ENCODE assay signal across 9 mouse cellular contexts in the genomic region with DNA sequence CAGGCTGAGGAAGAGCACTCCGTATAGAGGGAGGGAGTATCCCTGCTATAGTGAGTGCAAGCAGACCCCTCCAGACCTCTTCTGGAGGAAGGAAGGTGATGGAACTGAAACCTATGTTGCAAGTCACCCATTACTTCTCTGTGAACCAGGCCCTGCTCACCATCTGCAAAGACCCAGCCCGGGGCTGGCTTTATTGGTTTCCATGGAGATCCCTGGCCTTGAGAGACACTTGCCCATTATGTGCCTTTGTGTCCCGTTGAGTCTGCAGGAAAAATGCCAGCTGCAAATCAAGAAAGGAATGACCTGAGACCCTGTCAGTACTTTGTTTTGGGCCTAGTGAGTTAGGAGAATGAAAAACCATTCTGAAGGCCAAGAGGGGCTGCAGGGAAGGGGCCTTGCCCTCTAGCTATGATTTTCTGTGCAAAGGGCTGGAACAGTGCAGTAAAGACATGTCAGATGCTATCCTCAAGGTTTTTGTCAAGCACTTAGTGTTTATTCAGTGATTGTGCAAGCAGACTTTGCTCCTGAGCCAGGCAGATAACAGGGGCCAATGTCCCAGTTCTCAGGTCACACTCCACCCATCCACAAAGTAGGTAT. TPM values are rescaled to one million over a fixed set of nuclear protein-coding genes. Genes with fewer than 3 reads are reported as not detected.
DNase-seq lines count a peak whose midpoint lies in the region; ATAC-seq and TF ChIP-seq lines count a peak whose summit lies in the region.
"Had no signal": no experiment of that assay in that cellular context is flagged by ENCODE, and none has a peak within 500 bp of the region (broad histone marks: within the 10 kb centered on the region; RNA-seq: fewer than 3 reads in every experiment).

No protein-coding gene starts in this region.

- no peak overlapping the region for H3K4me2 ChIP-seq in hindbrain, embryonic 15.5 days
- no peak overlapping the region for H3K4me2 ChIP-seq in midbrain, postnatal 0 days (ENCODE audit: low read depth, low read length, poor library complexity, severe bottlenecking)
- H3K4me2 ChIP-seq: lung, embryonic 15.5 days had no signal

- no peaks in the 10 kb centered on the region for H3K9me3 ChIP-seq in hindbrain, embryonic 15.5 days
- no peaks in the 10 kb centered on the region for H3K9me3 ChIP-seq in midbrain, postnatal 0 days (ENCODE audit: low read length)
- H3K9me3 ChIP-seq: lung, embryonic 15.5 days had no signal

- peaks cover 12% of the 10 kb centered on the region for H3K4me1 ChIP-seq in hindbrain, embryonic 15.5 days (replicated peaks)
- H3K4me1 ChIP-seq in midbrain, postnatal 0 days (ENCODE audit: insufficient read depth, low read length) = 0 out of 2 replicates have a peak, but pooled peaks cover 2% of the 10 kb centered on the region
- H3K4me1 ChIP-seq: lung, embryonic 15.5 days had no signal

- TF ChIP-seq CTCF in brain, embryonic 14.5 days (IDR thresholded peaks at IDR 0.05; ENCODE audit: borderline replicate concordance, extremely low read depth, insufficient read depth, insufficient read length) = no peak
- TF ChIP-seq CTCF in midbrain, postnatal 0 days (IDR thresholded peaks at IDR 0.05) = no peak

- WGBS in hindbrain, embryonic 15.5 days = 2% methylated on average over 3 of the region's 3 CpGs
- WGBS in midbrain, postnatal 0 days = 8% methylated on average over 3 of the region's 3 CpGs

- intact Hi-C loops in gastrocnemius, postnatal 36 days (cut with DNase I) = no loop called here

- no peak overlapping the region for H3K4me3 ChIP-seq in hindbrain, embryonic 15.5 days
- H3K4me3 ChIP-seq in midbrain, postnatal 0 days (ENCODE audit: low read depth, low read length) = no peak overlapping the region
- H3K4me3 ChIP-seq: lung, embryonic 15.5 days had no signal

- no peak for TF ChIP-seq POLR2A in brain, embryonic 14.5 days (IDR thresholded peaks at IDR 0.05; ENCODE audit: borderline replicate concordance, extremely low read depth, insufficient read depth, insufficient read length, poor library complexity, severe bottlenecking)

- H3K36me3 ChIP-seq in hindbrain, embryonic 15.5 days = no peaks in the 10 kb centered on the region
- H3K36me3 ChIP-seq in midbrain, postnatal 0 days (ENCODE audit: insufficient read depth, low read length) = no peaks in the 10 kb centered on the region
- H3K36me3 ChIP-seq: lung, embryonic 15.5 days had no signal

- no peaks in the 10 kb centered on the region for H3K27me3 ChIP-seq in hindbrain, embryonic 15.5 days
- no peaks in the 10 kb centered on the region for H3K27me3 ChIP-seq in midbrain, postnatal 0 days (ENCODE audit: insufficient read depth, low read length)
- H3K27me3 ChIP-seq: lung, embryonic 15.5 days had no signal

- peak; percentile 41 for DNase-seq in cerebellum, postnatal 14 days
- no peak for DNase-seq in cerebellum, adult 11 months
- DNase-seq in brain, embryonic 14.5 days (ENCODE audit: low read depth) = peak; percentile 91
- DNase-seq in midbrain, postnatal 0 days (ENCODE audit: low spot score) = peak; percentile 62
- DNase-seq in gastrocnemius, postnatal 36 days = no peak
- DNase-seq in lung, postnatal 4 days = no peak

- peak; percentile 63; the same call in 1 of the 2 replicates for ATAC-seq in hindbrain, embryonic 15.5 days (ENCODE audit: low FRiP score, low read depth)
- no peak for ATAC-seq in midbrain, postnatal 0 days (ENCODE audit: low FRiP score)
- ATAC-seq in monocyte, adult 5-6 weeks (replicated peaks; ENCODE audit: insufficient number of reproducible peaks, low FRiP score, low TSS enrichment, poor library complexity, severe bottlenecking) = no peak

- H3K27ac ChIP-seq in hindbrain, embryonic 15.5 days (replicated peaks) = 0 out of 2 replicates have a peak overlapping the region, but pooled peaks have one; percentile 30
- no peak overlapping the region for H3K27ac ChIP-seq in midbrain, postnatal 0 days (ENCODE audit: low read depth, low read length)
- H3K27ac ChIP-seq: lung, embryonic 15.5 days had no signal

- no peak overlapping the region for H3K9ac ChIP-seq in hindbrain, embryonic 15.5 days
- no peak overlapping the region for H3K9ac ChIP-seq in midbrain, postnatal 0 days (replicated peaks; ENCODE audit: low read length, poor library complexity, severe bottlenecking)
- H3K9ac ChIP-seq: lung, embryonic 15.5 days had no signal

RNA-seq across cellular contexts. Expression of a gene that starts 53.0 kb away (rescaled TPM):
- 49.2 and 59.8 TPM in 2 replicates for polyA plus RNA-seq in brain, embryonic 14.5 days (2012; rRNA removed)
- 82.8 and 85.6 TPM in 2 replicates for polyA plus RNA-seq in hindbrain, embryonic 15.5 days (2015; fragmentation: Nextera tagmentation; extraction: Ambion mirVana)
- total RNA-seq in midbrain, postnatal 0 days (2014; rRNA removed) = 117 and 137 TPM in 2 replicates
- 89.4 and 92.7 TPM in 2 replicates for polyA plus RNA-seq in midbrain, postnatal 0 days (2015; fragmentation: Nextera tagmentation; extraction: Ambion mirVana)
- 1 to 10 TPM; 1.9 to 2.8 TPM for total RNA-seq in gastrocnemius, postnatal 36 days (2021)
- not detected in 3 replicates for total RNA-seq in monocyte, adult 5-6 weeks (2017)

Comparison
In these comparisons a context has a peak if more than half of its experiments do, and no peak if none do; other contexts are left out.
1. DNase-seq: peak in cerebellum, postnatal 14 days (2 of 2), brain, embryonic 14.5 days (single experiment) and midbrain, postnatal 0 days (single experiment); none in cerebellum, adult 11 months (single experiment), gastrocnemius, postnatal 36 days (0 of 2) and lung, postnatal 4 days (0 of 2).
2. RNA of a gene that starts 53.0 kb away (total RNA-seq): 117 to 137 TPM in midbrain, postnatal 0 days; 1.9 to 2.8 TPM in gastrocnemius, postnatal 36 days and not detected in monocyte, adult 5-6 weeks; every median in the first group is over 10 times any median in the second.